Mouse (Mus musculus): ENCODE data around the gene Btg2. TPM values are rescaled to one million over a fixed set of nuclear protein-coding genes. Genes with fewer than 3 reads are reported as not detected.
A peak's percentile ranks its signal among the peaks of the same experiment; 100 is the strongest.

The Btg2 gene
- total RNA-seq (2021): 10 to 100 TPM; 12.4 to 44.2 TPM

DNA sequence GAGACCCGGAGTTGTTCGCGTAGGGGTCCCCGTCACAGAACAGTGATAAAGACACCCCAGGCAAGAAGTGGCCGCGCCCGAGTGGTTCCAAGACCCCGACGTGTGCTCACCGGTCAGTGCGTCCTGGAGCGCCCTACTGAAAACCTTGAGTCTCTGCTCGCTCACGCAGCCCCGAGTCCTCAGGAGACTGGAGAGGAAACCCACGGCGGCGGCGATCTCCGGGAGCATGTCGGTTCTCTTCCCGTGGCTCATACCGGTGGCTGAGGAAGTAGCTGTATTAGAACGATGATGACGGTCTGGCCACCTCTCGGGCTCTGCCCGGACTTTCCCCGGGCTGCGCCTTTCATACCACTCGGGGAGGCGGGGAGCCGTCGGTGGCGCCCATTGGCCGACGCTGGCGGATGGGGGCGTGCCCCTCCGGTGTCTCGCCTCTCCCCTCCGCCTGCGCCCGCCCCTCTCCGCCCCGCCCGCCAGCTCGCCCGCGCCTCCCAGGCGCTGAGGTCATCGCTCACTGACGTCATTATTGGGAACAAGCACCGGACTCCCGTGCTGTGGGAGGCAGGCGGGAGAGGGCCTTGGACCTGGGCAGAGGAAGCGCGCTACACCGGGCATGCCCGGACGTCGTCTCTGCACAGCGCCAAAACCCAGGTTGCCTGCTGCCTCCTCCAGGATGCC, at the start of gene Btg2:
Gene Btg2, minus strand, starts transcription at position 319 of the 675 bp plus-strand sequence.
- intact Hi-C loops (cut with DNase I): loop anchor here (2.0 kb wide), 2 partner anchors 14 to 16 kb away; no protein-coding TSS in a partner anchor
- DNase-seq (ENCODE audit: low spot score in 2 of 2): peak; percentile 95 to 97

DNA sequence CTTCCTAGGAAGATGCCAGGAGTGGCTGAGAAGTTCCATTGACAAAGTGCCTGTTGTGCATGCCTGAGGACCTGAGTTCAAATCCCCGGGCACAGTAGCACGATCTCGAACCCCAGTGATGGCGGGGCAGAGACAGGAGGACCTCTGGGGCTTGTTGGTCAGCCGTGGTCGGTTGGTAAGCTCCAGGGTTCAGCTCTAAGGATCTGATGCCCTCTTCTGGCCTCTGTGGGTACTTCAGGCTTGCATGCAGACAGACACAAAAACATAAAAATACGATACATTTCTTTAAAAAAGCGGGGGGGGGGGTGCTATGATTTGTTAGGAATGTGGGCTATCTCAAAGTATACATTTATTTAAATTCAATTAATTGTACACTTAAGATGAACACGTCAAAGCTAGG, 43.3 kb upstream of the Btg2 start:
- intact Hi-C loops (cut with DNase I): loop anchor here (5.0 kb wide), 1 partner anchor 210 kb away; the partner anchor contains the start of gene Ppfia4

DNA sequence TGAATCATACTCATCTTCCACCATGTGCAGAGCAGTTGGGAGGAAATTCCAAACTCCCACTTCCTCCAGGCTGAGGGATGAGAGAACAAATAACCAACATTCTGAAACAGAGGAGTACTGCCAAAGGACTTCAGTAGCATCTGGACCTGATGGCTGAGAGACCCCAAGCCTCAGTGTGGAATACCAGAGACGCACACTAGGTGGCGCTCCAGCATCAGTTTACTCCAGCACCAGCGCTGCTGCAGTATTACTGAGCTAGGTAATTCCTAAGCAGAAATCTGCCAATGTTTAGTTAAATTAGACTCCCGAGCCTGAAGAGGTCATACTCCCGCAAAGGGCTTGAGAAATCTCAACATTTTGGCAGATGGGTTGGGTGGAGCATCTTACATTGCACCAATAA, 41.3 kb upstream of the Btg2 start:
- intact Hi-C loops (cut with DNase I): loop anchor here (5.0 kb wide), 1 partner anchor 212 kb away; the partner anchor contains the start of gene Ppfia4
- peak; percentile 82 to 87 for DNase-seq (ENCODE audit: low spot score in 2 of 2)

More for the DNA sequence above, 43.3 kb upstream of the Btg2 start:
- no peak for DNase-seq (ENCODE audit: low spot score in 2 of 2)

DNA sequence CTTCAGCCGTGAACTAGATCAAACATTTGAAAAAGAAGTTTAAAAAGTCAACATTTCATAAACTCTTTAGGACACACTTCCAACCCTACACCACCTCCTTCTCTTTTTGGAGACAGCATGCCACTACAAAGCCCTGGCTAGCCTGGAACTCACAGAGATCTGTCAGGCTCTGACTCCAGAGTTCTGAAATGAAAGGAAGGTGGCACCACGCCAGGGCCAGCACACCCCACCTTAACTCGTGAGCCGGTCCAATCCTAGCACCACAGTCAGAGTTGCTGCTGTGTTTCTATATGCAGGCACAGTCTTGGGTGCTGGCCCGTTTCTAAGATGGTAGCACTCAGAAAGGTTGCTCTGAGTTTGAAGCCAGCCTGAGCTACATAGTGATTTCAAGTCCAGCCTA, 38.2 kb upstream of the Btg2 start:
- no peak for DNase-seq (ENCODE audit: low spot score in 2 of 2)
- intact Hi-C loops (cut with DNase I): no loop called here

DNA sequence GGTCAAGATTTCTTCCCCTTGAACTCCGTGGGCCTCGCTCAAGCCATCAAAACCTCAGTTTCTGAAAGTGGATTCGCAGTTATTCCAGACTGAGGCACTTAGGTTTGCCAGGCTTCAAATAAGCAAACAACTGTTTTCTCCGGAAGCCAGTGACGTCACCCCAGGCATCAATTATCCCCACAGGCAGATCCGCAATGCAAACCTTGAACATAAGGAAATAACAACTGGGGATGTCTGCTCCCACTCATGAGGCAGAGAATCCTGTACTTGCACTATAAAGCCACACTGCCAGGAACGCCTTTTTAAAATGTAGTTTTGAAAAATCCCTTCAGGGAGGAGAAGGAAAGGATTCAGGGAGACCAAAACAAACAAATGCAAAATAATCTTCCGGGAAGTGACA, 36.5 kb upstream of the Btg2 start:
- intact Hi-C loops (cut with DNase I): no loop called here
- DNase-seq (ENCODE audit: low spot score in 2 of 2): no peak

DNA sequence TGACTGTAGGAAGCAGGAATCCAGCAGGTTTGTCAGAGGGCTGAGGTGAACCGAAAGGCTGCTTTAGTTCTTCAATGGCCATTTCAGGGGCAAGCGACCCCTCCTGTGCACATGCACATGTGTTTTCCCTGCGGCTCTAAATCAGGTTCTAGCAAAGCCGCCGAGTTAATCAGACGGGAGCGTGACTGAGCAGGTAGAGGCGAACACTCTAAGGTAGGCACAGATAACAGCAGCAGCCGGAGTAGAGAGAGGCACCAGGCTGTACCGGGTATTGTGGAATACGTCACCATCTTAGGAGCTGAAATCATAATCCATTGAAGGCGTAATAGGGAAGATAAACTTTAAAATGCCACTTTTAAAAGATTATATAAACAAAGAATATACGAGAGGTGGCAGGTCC, 35.8 kb upstream of the Btg2 start:
- no peak for DNase-seq (ENCODE audit: low spot score in 2 of 2)
- intact Hi-C loops (cut with DNase I): no loop called here

DNA sequence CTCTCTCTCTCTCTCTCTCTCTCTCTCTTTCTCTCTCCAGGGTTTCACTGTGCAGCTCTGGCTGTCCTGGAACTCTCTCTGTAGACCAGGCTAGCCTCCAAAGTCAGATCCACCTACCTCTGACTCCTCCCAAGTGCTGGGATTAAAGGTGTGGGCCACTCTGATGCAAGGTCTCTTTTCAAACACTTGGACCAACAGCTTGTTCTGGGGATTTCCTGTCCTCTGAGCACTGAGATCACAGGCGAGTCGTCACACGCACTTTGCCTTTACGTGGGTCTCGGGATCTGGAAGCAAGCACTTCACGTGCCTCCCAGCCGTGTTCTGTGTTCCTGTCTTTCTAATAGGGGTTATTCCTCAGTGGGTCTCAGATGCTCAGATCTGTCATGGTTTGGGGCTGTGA, 35.1 kb upstream of the Btg2 start:
- intact Hi-C loops (cut with DNase I): no loop called here
- DNase-seq (ENCODE audit: low spot score in 2 of 2): no peak

DNA sequence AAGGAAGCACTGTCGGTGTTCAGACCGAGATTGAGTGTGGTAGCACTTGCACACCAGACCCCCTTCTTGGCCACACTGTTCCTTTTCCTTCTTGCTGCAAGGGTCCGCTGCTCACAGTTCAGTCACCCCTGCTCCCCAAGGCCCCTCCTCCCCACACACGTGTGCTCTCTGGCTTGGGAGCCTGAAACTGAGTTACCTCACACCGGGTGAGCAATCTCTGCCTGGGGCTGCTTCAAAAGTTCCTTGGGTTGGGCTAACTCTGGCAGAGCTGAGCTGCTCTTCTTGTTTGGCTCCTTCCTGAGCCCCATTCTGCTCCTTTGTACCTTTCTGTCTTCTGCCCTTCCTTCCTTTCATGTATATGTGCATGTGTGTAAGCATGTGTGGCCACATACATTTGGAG, 34.6 kb upstream of the Btg2 start:
- no peak for DNase-seq (ENCODE audit: low spot score in 2 of 2)
- intact Hi-C loops (cut with DNase I): no loop called here

DNA sequence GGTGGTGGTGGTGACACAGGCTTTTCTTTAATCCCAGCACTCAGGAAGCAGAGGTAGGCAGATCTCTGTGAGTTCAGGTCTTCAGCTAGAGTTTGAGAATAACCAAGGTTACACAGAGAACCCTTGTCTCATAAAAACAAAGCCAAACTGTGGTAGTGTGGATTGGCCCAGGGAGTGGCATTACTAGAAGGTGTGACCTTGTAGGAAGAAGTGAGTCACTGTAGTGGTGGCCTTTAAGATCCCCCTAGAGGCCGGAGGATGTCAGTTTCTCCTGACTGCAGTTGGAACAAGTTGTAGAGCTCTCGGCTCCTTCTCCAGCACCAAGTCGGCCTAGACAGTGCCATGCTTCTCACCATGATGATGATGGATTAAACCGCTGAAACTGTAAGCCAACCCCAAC, 32.1 kb upstream of the Btg2 start, which contains the start of gene Chit1:
Gene Chit1, plus strand, starts transcription at position 264 of the 400 bp plus-strand sequence.
- intact Hi-C loops (cut with DNase I): no loop called here

DNA sequence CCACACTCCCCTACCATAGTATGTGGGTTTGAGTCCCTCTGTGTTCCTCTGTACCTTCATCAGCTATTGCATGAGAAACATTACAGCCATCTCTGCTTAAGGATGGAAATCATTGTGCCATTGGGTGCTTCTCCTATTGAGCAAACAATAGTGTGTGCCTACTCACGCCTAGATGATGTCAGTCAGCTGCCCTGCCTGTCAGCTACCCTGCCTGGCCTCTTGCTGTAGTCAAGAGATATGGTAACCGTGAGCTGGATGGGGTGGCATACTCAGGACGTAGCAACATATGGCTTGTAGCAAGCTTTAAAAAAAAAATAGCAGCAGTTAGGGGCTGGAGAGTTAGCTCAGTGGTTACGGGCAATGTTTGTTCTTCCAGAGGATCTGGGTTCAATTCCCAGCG, 31.5 kb upstream of the Btg2 start:
- no peak for DNase-seq (ENCODE audit: low spot score in 2 of 2)
- intact Hi-C loops (cut with DNase I): no loop called here

More for the DNA sequence above, 32.1 kb upstream of the Btg2 start, which contains the start of gene Chit1:
- no peak for DNase-seq (ENCODE audit: low spot score in 2 of 2)

DNA sequence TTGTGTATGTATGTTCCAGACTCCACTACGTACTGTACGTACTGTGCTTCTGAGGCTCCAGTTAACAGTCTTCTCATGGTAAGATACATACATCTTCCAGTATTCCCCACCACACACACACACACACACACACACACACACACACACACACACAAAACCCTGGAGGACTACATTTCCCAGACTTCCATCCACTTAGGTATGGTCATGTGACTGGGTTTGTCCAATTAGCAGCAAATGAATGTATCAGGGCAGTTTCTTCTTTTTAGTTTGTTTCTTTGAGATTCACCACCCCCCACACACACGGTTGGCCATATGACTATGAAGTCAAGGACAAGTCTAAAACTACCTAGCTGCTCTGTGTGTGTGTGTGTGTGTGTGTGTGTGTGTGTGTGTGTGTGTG, 31.1 kb upstream of the Btg2 start:
- intact Hi-C loops (cut with DNase I): no loop called here

DNA sequence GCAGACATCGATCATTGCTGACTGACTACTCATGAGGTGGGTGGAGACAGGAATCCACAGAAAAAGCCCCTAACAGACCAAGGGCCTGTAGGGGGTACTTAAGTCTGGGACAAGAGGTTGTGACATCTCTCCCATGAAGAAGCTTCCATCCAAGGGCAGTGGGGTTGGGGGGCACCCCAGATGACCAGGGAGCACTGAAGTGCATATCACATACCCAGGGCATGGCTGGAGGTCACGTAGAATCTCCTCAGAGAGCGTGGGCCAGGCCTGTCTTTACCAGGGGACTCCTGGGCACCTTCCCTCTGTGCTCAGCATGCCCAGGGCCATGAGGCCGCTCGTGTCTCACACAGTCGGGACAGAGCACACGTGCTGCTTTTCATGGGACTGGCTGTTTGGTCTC, 28.9 kb upstream of the Btg2 start:
- no peak for DNase-seq (ENCODE audit: low spot score in 2 of 2)
- intact Hi-C loops (cut with DNase I): loop anchor here (1.0 kb wide), 1 partner anchor 54 kb away; no protein-coding TSS in a partner anchor

More for the DNA sequence above, 31.1 kb upstream of the Btg2 start:
- no peak for DNase-seq (ENCODE audit: low spot score in 2 of 2)

DNA sequence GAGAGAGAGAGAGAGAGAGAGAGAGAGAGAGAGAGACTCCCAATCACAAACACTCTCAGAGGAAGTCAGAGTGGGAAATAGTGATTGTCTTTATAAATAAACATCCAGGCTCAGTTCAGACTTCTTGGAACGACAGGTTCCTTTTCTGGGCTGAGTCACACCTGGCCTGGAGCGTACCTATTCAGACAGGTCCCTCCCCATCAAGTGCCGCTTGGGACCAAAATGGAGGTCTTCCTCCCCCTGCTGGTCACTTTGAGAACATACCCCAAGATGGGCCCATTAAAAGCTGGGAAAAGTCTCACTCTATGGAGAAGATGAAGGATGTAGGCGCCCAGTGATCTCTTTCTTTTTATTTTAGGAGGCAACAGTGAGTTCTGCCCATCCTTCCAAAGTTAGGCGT, 27.8 kb upstream of the Btg2 start:
- peak; percentile 45 to 54 for DNase-seq (ENCODE audit: low spot score in 2 of 2)
- intact Hi-C loops (cut with DNase I): loop anchor here (1.0 kb wide), 1 partner anchor 53 kb away; no protein-coding TSS in a partner anchor

DNA sequence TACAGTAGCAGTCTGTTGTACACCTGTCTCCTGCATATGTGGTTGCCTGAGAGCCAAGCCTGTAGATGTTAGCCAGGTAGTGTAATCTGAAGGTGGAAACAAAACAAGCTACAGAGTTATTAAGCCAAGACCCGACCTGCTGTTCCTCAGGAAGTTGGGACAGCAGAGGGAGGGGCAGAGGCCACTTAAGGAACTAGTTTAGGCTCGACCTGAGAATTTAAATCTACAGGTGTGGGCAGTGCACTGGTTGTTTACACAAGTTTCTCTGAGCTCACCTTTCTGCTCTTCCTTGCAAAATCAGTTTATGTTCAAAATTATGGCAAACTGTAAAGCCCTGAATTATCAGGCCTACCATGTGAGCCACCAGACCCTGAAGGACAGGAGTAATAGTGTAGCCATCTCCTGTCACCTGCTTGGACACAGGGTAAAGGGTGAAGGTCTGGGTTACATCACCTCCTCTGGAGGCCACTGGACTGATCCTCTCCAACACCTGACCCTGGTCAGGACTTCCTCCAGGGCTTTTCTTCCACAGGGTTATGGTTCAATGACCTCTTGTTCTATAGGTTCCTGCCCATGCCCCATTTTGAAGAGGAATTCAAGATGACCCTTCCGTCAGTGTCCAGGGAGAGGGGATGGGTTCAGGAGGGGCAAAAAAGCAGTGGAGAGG, 27.0 kb upstream of the Btg2 start:
- no peak for DNase-seq (ENCODE audit: low spot score in 2 of 2)
- intact Hi-C loops (cut with DNase I): no loop called here

DNA sequence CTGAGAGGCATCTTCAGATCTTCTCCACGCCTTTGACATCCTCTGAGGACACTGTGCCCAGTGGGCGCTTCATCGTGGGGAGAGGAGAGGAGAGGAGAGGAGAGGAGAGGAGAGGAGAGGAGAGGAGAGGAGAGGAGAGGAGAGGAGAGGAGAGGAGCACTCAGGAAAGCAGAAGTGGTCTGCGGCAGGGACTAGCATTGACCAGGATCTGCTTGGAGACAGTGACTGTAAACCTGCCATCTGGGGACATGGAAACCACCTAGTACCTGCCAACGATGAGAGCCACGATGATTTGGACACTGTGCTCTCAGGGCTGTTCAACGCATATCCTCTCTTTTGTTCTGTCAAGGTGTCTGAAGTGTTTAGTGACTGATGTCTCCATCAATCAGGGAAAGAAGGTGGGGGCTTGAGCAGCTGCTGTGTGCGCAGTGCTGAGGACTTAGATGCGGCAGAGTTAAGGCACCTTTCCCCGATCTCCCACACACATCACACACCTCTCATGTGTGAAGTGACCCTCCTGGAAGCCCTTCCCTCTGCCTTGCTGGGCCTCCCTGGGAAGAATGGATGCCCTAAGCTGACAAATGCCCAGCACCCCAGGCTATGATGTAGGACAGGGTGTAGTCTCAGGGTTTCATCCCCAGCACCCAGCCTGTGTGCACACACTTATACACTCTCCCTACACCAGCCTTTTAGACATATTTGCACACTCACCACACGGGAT, 26.3 kb upstream of the Btg2 start:
- no peak for DNase-seq (ENCODE audit: low spot score in 2 of 2)
- intact Hi-C loops (cut with DNase I): no loop called here

DNA sequence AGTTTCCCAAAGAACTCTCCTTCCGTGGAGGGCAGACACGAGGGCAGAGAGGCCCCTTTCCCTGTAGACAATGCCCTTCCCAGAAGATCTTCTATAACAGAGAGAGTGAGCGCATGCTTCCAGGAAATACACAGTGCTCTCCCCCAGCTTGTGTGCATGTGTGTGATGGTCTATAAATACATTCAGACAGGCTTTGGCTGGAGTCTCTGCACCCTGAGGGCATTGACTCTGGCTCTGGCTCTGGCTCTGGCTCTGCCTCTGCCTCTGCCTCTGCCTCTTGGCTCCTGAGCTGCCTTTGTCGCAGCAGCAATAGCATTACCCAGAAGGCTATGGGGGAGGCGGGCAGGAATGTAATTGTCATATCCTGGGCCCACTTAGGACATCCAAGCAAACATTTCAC, 24.9 kb upstream of the Btg2 start:
- intact Hi-C loops (cut with DNase I): loop anchor here (5.0 kb wide), 1 partner anchor 192 kb away; no protein-coding TSS in a partner anchor
- DNase-seq (ENCODE audit: low spot score in 2 of 2): no peak

DNA sequence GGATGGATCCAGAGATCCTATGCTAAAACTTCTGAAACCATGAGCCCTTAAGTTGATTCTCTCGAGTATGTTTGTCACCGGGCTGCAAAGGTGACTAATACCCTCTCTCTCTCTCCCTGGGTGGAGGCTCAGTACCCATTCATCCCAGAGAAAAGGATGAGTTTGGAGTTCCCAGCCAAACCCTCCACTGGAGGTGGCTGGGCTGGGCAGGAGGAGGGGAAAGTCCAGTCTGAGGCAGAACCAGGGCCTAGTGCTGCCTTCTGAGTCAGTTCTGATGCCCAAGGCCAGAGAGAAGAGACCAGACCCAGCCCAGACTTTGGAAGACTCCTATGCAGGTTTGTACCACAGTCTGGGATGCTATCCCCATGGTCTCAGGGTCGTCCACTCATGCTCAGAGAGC, 22.7 kb upstream of the Btg2 start:
- DNase-seq (ENCODE audit: low spot score in 2 of 2): no peak
- intact Hi-C loops (cut with DNase I): loop anchor here (5.0 kb wide), 1 partner anchor 189 kb away; no protein-coding TSS in a partner anchor

DNA sequence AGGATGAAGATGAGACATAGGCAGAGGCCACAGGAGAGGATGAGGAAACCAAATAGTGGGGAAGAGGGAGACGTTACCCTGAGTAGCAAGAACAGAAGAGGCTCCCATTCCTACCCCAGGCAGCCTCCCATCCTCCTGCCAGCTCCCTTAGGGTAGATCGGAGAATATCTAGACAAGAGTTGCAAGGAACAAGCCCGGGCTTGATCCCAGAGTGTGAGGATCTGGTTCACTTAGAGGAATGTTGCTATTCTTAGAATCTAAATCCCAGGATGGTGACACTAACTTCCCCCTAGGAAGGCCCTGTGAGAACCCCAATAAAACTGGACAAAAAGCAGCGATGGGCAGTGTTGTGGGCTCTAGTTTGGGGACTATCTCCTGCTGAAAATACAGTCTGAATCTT, 22.0 kb upstream of the Btg2 start:
- DNase-seq (ENCODE audit: low spot score in 2 of 2): no peak
- intact Hi-C loops (cut with DNase I): loop anchor here (5.0 kb wide), 1 partner anchor 189 kb away; no protein-coding TSS in a partner anchor

DNA sequence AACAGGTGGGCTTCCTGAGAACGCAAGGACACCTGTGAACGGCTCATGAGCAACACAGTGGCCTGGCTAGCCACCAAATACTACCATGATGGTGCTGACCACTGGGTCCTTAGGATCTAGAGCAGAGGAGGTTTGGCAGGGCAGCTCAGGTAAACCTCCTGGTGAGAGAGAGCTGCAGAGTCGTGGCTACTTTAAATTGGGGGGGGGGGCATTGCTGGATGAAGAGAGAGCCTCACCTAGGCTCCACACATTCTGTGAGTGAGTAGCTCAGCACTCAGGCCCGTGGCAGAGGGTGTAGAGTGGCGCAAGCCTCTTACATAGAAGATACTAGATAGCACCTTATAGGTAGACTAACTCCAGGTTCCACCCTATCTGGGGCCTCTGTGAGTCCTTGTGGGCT, 21.5 kb upstream of the Btg2 start:
- intact Hi-C loops (cut with DNase I): loop anchor here (5.0 kb wide), 1 partner anchor 188 kb away; no protein-coding TSS in a partner anchor
- DNase-seq (ENCODE audit: low spot score in 2 of 2): no peak
